Mouse (Mus musculus): ENCODE measurements around the gene Ndufaf7. TPM values are rescaled to one million over a fixed set of nuclear protein-coding genes. Genes with fewer than 3 reads are reported as not detected.

Ndufaf7 gene
- polyA plus RNA-seq, 1 experiment from 2014 or later: 55.9 TPM

DNA sequence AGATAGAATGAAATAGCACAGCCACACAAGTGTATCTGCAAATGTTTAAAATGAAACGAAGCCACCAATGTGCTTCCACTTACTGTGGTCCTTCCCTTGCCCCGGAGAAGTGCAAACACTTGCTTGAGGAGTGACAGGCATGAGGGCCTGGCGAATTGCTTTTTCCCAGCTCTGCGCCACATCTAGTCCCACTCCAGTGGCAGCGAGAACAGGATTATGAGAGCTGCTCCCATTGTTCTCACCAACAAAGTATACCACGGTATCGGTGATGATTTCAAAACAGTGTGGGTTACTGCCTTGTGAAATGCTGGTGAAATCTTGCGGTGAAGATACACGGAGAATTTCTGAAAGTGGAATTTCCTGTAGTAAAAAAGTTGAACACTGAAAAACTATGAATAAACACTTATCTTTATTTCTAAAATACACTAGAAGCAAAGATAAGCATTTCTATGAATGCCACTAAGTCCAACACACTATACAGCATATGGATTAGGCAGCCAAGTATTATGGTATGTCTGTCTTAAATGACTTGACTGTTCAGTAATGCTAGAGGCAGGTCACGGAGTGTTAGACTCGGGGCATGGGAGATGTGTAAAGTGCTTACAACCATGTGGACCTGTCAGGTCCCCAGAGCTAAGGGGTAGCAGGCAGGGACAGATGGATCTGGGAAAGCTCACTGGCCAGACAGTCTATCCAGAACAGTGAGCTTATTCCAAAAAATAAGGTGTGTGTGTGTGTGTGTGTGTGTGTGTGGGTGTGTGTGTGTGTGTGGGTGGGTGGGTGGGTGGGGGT is 29.4 kb downstream of the Ndufaf7 start:
- whole genome bisulfite sequencing: 90% methylated on average over 11 of the region's 11 CpGs
- Histone ChIP-seq H3K36me3 (peaks cover 12% of the 10 kb centered on the region), H3K4me3 (replicated peaks) (no peak overlapping the region), H3K27ac (no peak overlapping the region), H3K9me3 (no peaks in the 10 kb centered on the region), H3K9ac (no peak overlapping the region), H3K4me2 (replicated peaks) (no peak overlapping the region), H3K27me3 (replicated peaks) (no peaks in the 10 kb centered on the region), H3K4me1 (replicated peaks) (no peaks in the 10 kb centered on the region)
- ATAC-seq: no peak

- no peak for ATAC-seq
- Histone ChIP-seq H3K4me2 (replicated peaks) (no peak overlapping the region), H3K36me3 (0 out of 2 replicates have a peak, but pooled peaks cover 6% of the 10 kb centered on the region), H3K27ac (no peak overlapping the region), H3K4me1 (replicated peaks) (no peaks in the 10 kb centered on the region), H3K9ac (no peak overlapping the region), H3K4me3 (replicated peaks) (no peak overlapping the region), H3K9me3 (no peaks in the 10 kb centered on the region), H3K27me3 (replicated peaks) (no peaks in the 10 kb centered on the region)
- 77% methylated on average over 3 of the region's 3 CpGs for WGBS
These were observed 31.6 kb downstream of the Ndufaf7 start for GRCm38 (mm10) chr17:78968500-78968899.

DNA sequence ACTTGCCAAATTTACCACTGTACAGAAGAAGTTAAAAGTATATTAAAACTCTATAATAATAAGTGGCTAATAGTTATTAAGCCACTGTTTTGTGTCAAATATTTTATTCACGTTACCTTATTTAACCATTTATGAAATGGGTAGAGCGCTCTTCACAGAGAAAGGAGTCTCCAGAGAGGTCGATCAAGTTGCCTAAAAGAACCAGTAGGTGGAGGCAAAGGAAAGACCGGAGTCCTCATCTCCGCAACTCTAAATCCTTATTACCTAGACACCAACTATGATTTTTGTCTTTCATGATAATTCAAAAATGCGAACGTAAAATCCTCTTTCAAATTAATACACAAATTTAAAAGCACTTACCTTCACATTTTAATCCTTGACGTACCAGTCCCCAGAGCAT is 46.2 kb downstream of the Ndufaf7 start:
- no peak overlapping the region for H3K9ac ChIP-seq
- no peak overlapping the region for H3K27ac ChIP-seq
- 93% methylated on average over 8 of the region's 8 CpGs for WGBS
- H3K36me3 ChIP-seq: 0 out of 2 replicates have a peak, but pooled peaks cover 5% of the 10 kb centered on the region
- H3K4me2 ChIP-seq (replicated peaks): no peak overlapping the region
- H3K9me3 ChIP-seq: no peaks in the 10 kb centered on the region
- H3K4me1 ChIP-seq (replicated peaks): no peaks in the 10 kb centered on the region
- H3K27me3 ChIP-seq (replicated peaks): no peaks in the 10 kb centered on the region
- ATAC-seq: no peak
- H3K4me3 ChIP-seq (replicated peaks): no peak overlapping the region

- Histone ChIP-seq H3K27ac (no peak overlapping the region), H3K4me3 (replicated peaks) (no peak overlapping the region), H3K9ac (no peak overlapping the region), H3K36me3 (0 out of 2 replicates have a peak, but pooled peaks cover 5% of the 10 kb centered on the region), H3K4me2 (replicated peaks) (no peak overlapping the region), H3K27me3 (replicated peaks) (no peaks in the 10 kb centered on the region), H3K4me1 (replicated peaks) (no peaks in the 10 kb centered on the region), H3K9me3 (no peaks in the 10 kb centered on the region)
- 87% methylated on average over 3 of the region's 3 CpGs for WGBS
- no peak for ATAC-seq
These were observed 46.8 kb downstream of the Ndufaf7 start for GRCm38 (mm10) chr17:78983736-78984135.

- H3K4me2 ChIP-seq (replicated peaks): no peak overlapping the region
- ATAC-seq: no peak
- WGBS: 74% methylated on average over 8 of the region's 8 CpGs
- no peak overlapping the region for H3K9ac ChIP-seq
- no peak overlapping the region for H3K4me3 ChIP-seq (replicated peaks)
- H3K4me1 ChIP-seq (replicated peaks): no peaks in the 10 kb centered on the region
- H3K9me3 ChIP-seq: no peaks in the 10 kb centered on the region
- no peaks in the 10 kb centered on the region for H3K36me3 ChIP-seq
- H3K27ac ChIP-seq: no peak overlapping the region
- H3K27me3 ChIP-seq (replicated peaks): no peaks in the 10 kb centered on the region
These were observed 52.1 kb downstream of the Ndufaf7 start for GRCm38 (mm10) chr17:78989015-78989414.

DNA sequence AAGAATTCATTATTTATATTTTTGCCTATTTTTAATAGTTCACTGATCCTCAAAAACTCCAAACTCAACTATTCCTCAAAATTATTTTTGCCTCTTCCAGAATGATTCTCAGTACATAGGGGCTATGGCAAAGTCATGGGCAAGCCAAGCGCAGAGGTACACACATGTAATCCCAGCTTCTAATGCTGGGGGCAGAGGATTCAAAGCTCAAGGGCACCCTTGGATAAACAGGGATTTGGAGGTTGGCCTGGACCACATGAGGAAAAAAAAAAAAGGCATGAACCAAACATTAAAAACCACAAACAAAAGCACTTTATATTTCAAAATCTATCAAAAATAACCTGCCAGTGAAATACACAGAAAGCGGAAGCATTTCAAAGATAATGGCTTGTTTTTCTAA is 54.6 kb downstream of the Ndufaf7 start:
- H3K4me1 ChIP-seq (replicated peaks): no peaks in the 10 kb centered on the region
- no peak overlapping the region for H3K9ac ChIP-seq
- no peak overlapping the region for H3K4me3 ChIP-seq (replicated peaks)
- H3K36me3 ChIP-seq: no peaks in the 10 kb centered on the region
- ATAC-seq: no peak
- no peak overlapping the region for H3K27ac ChIP-seq
- no peaks in the 10 kb centered on the region for H3K27me3 ChIP-seq (replicated peaks)
- H3K9me3 ChIP-seq: no peaks in the 10 kb centered on the region
- 99% methylated on average over 2 of the region's 2 CpGs for WGBS
- no peak overlapping the region for H3K4me2 ChIP-seq (replicated peaks)

DNA sequence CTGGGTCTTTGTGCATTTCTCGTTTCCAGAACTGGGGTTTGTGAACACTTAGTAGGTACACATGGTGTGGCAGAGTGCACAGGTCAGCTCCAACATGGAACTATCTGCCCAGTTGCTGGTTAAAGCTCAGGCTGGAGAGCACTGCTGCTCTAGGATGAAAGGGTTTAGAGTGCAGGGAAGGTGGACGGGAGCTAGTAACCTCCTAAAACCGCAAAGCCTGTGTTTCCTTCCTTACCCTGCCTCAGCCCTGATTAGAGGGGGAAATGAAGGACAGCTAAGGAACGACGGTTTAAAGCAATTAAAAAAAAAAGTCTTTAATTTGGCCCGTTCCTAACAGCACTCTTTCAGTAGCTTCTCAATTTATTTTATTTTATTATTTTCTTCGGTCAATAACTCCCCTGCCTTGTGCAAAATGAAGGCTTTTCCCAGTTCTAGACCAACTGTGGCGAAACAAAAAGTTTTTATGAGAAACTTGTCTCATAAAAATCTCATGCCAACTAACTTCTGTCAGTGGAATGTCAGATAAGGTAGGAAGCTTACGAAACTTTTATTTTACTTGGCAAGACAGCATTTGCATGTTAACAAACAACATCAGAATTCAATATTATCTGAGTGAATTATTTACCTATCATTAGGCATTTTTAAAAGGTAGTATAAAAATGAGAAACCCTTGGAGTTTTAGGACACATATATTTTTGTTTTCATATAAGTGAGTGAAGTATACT is 55.5 kb downstream of the Ndufaf7 start:
- H3K36me3 ChIP-seq: no peaks in the 10 kb centered on the region
- ATAC-seq: no peak
- H3K4me3 ChIP-seq (replicated peaks): no peak overlapping the region
- H3K27ac ChIP-seq: no peak overlapping the region
- H3K9ac ChIP-seq: no peak overlapping the region
- WGBS: 71% methylated on average over 9 of the region's 9 CpGs
- no peaks in the 10 kb centered on the region for H3K27me3 ChIP-seq (replicated peaks)
- H3K4me1 ChIP-seq (replicated peaks): no peaks in the 10 kb centered on the region
- no peak overlapping the region for H3K4me2 ChIP-seq (replicated peaks)
- H3K9me3 ChIP-seq: no peaks in the 10 kb centered on the region

GRCm38 (mm10) chr17:78993670-78994069 is 56.7 kb downstream of the Ndufaf7 start:
- H3K27ac ChIP-seq: no peak overlapping the region
- H3K4me3 ChIP-seq (replicated peaks): no peak overlapping the region
- 83% methylated on average over 2 of the region's 2 CpGs for WGBS
- no peak for ATAC-seq
- H3K9ac ChIP-seq: no peak overlapping the region
- no peaks in the 10 kb centered on the region for H3K36me3 ChIP-seq
- no peaks in the 10 kb centered on the region for H3K9me3 ChIP-seq
- H3K4me1 ChIP-seq (replicated peaks): no peaks in the 10 kb centered on the region
- no peaks in the 10 kb centered on the region for H3K27me3 ChIP-seq (replicated peaks)
- H3K4me2 ChIP-seq (replicated peaks): no peak overlapping the region

DNA sequence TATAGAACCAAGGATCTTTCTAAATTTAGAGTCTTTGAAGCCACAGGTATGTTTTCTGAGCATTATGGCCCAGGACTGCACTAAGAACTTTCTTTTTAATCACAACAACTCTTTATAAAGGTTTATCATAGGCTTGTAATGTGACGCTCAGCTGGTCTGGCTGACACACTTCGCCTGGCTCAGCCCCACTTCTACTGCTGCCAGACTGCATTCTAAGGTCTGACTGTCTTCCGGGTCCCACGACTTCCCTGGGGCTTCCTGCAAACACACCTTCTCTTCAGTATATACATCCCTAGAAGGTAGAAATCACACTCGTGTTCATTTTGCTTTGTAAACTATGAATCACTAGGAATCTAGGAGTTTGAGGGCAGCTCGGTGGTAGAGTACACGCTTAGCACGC is 57.4 kb downstream of the Ndufaf7 start:
- Histone ChIP-seq H3K4me3 (replicated peaks) (no peak overlapping the region), H3K27me3 (replicated peaks) (no peaks in the 10 kb centered on the region), H3K9ac (no peak overlapping the region), H3K4me1 (replicated peaks) (no peaks in the 10 kb centered on the region), H3K9me3 (no peaks in the 10 kb centered on the region), H3K27ac (no peak overlapping the region), H3K36me3 (no peaks in the 10 kb centered on the region), H3K4me2 (replicated peaks) (no peak overlapping the region)
- WGBS: 76% methylated on average over 8 of the region's 8 CpGs
- ATAC-seq: no peak

- no peaks in the 10 kb centered on the region for H3K27me3 ChIP-seq (replicated peaks)
- H3K4me2 ChIP-seq (replicated peaks): no peak overlapping the region
- H3K27ac ChIP-seq: no peak overlapping the region
- H3K9ac ChIP-seq: no peak overlapping the region
- H3K4me3 ChIP-seq (replicated peaks): no peak overlapping the region
- no peak for ATAC-seq
- no peaks in the 10 kb centered on the region for H3K9me3 ChIP-seq
- 65% methylated on average over 9 of the region's 9 CpGs for WGBS
- H3K4me1 ChIP-seq (replicated peaks): no peaks in the 10 kb centered on the region
- H3K36me3 ChIP-seq: no peaks in the 10 kb centered on the region
These were observed 58.2 kb downstream of the Ndufaf7 start for GRCm38 (mm10) chr17:78994931-78995820.
